Mouse (Mus musculus): Measurements from ENCODE around the gene Tanc1. TPM values are rescaled to one million over a fixed set of nuclear protein-coding genes. Genes with fewer than 3 reads are reported as not detected.
A peak's percentile ranks its signal among the peaks of the same experiment; 100 is the strongest.
"Not testable (repeated sequence)": the region's sequence is repeated elsewhere in the genome, so short reads cannot be mapped to it uniquely, and the experiment has no call there.

Gene Tanc1
- total RNA-seq, 2 experiments from 2014 or later: 42.5 to 42.8 TPM

- DNase-seq: no peak
Measured at GRCm38 (mm10) chr2:59839755-59840154, 227.9 kb downstream of the Tanc1 start.

DNA sequence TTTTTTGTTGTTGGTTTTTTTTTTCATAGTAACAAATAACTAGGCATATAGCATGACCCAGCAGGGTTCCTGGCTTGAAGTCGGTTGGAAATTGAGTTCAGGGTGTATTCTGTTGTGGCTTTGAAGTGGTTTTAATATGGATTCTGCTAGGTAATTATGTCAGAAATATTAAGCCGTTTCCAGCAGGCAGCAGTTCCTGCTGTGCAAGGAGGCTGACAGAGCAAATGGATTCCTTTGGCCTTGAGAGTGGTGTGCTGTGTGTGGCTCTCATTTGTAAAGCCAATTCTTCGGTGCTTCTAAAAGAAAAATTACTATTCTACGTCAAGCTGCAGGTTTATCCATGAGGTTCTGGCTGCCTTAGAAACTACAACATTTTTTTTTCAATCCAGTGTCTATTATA lies 228.3 kb downstream of the Tanc1 start:
- no peak for DNase-seq

DNA sequence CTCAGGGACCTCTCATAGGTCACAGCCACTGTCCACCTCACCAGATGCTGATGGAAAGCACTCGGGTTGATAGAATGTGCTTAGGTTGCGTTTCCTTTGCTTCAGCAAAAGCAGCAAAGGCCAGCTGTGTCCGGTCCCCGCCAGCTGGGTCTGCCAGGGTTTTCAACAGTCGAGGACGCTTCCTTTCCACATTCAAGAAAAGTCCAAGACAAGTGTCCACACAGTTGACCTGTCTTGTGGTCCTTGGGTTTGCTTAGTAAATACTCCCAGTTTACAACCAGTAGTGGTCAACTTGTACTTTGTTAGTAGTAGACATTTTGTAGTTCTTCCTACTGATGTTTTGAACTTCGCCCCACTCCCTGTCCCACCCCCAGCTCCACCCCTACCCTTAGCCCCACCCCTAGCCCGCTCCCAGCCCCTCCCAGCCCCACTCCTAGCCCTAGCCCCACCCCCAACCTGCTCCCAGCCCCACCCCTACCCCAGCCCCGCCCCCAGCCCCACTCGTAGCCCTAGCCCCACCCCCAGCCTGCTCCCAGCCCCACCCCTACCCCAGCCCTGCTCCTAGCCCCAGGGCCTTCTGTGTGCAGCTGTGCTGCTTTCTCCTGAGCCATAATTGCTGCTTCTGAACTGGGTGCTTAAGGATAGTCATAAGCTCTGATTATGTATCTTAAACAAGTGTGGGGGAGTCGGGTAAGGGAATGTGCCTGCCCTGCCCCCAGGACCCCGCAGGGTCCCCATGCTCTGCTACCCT lies 229.5 kb downstream of the Tanc1 start:
- no peak for DNase-seq

DNA sequence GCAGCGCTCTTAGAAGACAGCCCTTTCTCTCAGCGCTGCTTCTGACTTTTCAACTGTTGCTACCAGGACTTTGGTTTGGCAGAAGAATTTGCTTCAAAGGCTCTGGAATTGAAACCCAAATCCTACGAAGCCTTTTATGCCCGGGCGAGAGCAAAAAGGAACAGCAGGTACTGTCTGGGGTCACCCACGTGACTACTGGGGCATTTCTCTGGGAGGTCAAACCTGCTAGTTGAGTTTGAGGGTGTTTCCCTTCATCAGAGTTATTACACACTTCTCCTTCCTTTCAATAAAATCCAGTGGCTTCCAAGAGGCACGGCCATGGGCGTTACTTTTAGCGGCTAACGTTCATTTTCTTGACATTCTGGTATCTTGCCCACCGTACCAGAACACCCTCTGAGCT lies 230.1 kb downstream of the Tanc1 start:
- DNase-seq: no peak

DNA sequence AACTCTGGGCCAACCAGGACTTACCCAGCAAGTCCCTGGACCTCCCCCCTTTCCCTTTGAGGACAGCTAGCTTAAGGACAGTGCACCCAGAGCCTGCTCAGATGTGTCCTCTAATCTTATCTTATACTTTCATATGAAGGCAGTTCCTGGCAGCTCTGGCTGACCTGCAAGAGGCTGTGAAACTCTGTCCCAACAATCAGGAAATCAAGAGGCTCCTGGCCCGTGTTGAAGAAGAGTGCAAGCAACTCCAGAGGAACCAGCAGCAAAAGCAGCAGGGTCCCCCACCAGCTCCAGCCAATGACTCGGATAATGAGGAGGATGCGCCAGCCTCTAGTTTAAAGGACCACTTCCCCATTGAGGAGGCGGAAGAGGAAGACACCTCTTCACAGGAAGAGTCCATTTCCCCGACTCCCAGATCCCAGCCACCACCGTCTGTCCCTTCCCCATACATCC lies 230.7 kb downstream of the Tanc1 start:
- no peak for DNase-seq

GRCm38 (mm10) chr2:59843156-59843555 lies 231.3 kb downstream of the Tanc1 start:
- no peak for DNase-seq

GRCm38 (mm10) chr2:59843848-59844247 lies 232.0 kb downstream of the Tanc1 start:
- no peak for DNase-seq

- not testable (repeated sequence) for DNase-seq
Measured at GRCm38 (mm10) chr2:59851885-59852284, 240.0 kb downstream of the Tanc1 start.

GRCm38 (mm10) chr2:59852916-59853315 lies 241.1 kb downstream of the Tanc1 start:
- DNase-seq: no peak

DNA sequence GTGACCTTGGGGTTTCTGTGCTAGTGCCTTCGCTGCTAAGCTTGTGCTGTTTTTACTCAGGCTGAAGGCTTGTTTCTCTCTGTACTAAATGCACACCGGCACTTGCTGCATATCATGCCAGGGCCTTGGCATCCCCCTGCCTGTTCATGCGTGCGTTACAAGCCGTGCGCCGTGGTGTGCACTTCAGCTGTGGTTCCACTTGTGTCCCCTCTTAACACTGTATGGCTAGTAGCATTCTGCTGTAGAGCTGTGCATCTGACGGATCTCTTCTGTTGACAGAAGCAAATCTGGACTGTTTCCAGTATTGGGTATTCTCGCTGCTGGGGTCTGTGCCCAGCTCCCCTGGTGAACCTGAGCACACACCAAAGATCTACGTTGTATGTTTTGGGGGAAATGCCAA lies 241.7 kb downstream of the Tanc1 start:
- DNase-seq: no peak

DNA sequence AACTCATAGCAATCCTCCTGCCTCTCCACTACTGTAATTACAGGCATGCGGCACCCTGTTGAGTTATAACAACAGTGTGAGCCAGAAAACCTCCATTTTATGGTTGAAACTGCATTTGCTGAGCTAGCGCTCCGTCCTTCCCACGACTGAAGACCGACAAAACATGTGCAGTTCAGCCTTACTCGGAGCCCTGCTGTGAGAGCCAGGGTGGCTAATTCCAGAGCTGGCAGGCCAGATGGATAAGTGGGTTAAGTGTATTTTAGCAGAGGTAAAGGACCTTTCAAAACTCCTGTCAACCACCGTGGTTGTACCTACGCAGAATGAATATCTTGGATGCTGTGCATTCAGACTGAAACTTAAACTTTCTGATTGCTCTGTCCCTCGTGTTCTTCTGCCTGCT lies 242.5 kb downstream of the Tanc1 start:
- DNase-seq: no peak

- DNase-seq: no peak
Measured at GRCm38 (mm10) chr2:59862618-59863017, 250.8 kb downstream of the Tanc1 start.

- DNase-seq: no peak
Measured at GRCm38 (mm10) chr2:59870526-59870925, 258.7 kb downstream of the Tanc1 start.

- no peak for DNase-seq
Measured at GRCm38 (mm10) chr2:59876482-59876881, 264.6 kb downstream of the Tanc1 start.

- DNase-seq: no peak
Measured at GRCm38 (mm10) chr2:59877335-59877734, 265.5 kb downstream of the Tanc1 start.

DNA sequence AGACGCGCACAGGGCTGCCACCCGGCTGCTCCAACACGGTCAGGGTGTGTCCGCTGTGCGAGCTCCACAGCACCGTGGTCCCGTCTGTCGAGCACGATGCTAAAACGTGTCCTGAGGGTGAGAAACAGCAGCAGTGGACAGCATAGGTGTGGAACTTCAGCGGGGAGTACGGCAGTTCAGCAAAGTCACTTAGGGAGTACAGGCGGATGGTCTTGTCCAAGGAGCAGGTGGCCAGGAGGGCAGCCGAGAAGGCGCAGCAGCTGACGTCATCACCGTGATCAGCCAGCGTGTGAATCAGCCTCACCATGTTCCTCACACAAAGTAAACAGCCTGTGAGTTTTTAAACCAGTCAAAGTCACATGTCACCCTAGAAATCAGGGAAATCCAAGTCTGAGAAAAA lies 266.4 kb downstream of the Tanc1 start:
- DNase-seq: no peak

- no peak for DNase-seq
Measured at GRCm38 (mm10) chr2:59881404-59881803, 269.6 kb downstream of the Tanc1 start.

GRCm38 (mm10) chr2:59881831-59882741 lies 270.2 kb downstream of the Tanc1 start, which contains the start of gene Wdsub1:
TSS of gene Wdsub1 (minus strand) at chr2:59882591.
- DNase-seq: peak; percentile 95

DNA sequence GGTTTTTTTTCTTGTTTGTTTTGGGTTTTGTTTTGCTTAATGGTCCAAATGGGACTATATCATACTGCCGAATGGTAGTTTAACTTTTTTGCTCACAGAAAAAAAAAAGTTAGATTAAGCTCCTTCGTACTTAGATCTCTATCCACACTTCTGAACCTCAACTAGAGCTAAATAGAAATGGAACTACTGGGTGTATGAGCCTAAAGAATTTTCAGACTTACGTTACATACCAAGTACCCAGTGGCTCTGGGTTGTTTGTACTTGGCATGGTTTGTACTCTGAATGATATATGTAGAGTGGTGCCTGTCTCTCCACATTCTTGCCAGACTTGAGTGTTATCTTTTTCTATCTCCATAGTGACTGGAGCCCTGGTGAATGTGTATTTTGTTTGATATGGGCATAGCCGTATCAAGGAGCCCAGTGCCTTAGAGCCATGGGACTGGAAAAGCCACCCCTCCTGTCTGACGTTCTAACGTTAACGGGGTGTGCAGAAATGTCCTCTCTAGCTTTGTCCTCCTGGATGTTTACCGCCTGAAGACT lies 271.0 kb downstream of the Tanc1 start:
- no peak for DNase-seq

GRCm38 (mm10) chr2:59889699-59890098 lies 277.9 kb downstream of the Tanc1 start:
- DNase-seq: no peak

All from heart, postnatal 4 days (tissue).